Mouse (Mus musculus): ENCODE measurements around the gene Ggt6.

DNA sequence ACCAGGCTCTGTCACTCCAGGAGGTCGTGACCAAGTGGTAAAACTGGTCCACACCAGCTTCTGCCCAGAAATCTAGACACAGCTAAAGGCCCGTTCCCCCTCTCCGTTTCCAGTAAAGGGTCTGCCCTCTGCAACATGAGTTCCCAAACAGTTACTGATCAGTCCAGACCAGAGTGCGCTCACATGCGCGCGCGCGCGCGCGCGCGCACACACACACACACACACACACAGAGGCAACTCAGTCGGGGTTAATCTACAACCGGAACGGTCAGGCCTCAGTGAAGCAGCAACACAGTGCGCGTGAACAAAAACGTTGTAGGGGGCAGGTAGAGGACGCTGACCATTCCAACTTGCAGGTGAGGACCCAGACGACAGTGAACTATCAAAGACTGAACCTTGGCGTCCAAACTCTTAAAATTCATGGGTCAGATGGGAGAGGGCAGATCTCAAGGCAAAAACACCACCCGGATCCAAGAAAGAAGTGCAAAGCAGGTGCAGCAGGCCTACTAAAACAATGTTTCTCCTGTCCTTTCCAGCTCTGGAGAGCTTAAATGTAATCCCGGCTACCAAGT, 24.7 kb upstream of the Ggt6 start:
- no peak for TF ChIP-seq CTCF (IDR thresholded peaks at IDR 0.05; ENCODE audit: insufficient read depth, low read length)
- no peak for TF ChIP-seq POLR2A (IDR thresholded peaks at IDR 0.05; ENCODE audit: borderline replicate concordance, extremely low read depth, low read depth, low read length)
